Mouse (Mus musculus): ENCODE measurements around the gene Gadd45g.

DNA sequence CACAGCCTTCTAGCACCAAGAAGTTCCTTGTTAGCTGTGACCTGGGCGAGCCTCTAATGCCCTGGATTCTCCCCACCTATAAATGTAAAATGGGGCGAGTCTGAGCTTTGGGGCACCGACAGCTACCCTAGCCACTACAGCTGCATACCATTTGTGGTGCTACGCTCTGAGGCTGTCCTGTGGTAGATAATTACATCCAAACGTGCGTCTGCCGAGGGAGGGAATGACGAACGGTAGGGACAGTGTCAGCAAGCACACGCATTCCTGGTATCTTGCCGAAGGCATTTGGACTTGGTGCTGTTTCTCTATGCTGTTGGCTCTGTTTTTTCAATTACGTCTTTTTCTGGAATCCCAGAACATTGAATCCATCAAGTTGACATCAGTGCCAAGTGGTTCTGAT lies 29.7 kb downstream of the Gadd45g start:
- no peak for TF ChIP-seq CTCF (conservative IDR thresholded peaks at IDR 0.05 in 1 of 2, IDR thresholded peaks at IDR 0.05 in 1 of 2; ENCODE audit: low read depth in 2 of 2, low read length in 2 of 2)
- no peak for TF ChIP-seq POLR2A (IDR thresholded peaks at IDR 0.05; ENCODE audit: low read depth, low read length)
- no peak for TF ChIP-seq MAX (IDR thresholded peaks at IDR 0.05; ENCODE audit: low read length)
- no peak for TF ChIP-seq POLR2AphosphoS2 (IDR thresholded peaks at IDR 0.05; ENCODE audit: low read depth, low read length)
